Mouse (Mus musculus): ENCODE data around the gene Egfl8.

Gene Egfl8

GRCm38 (mm10) chr17:34597566-34598095, 18.1 kb downstream of the Egfl8 start, which contains the start of gene Ager:
TSS of gene Ager (plus strand) at chr17:34597862.
- in situ Hi-C loops (cut with MboI, MseI), result loop anchor here in 1 of 2 experiments (25.0 kb wide), 1 partner anchor 1665 kb away; the partner anchor contains the start of genes Rpp21 and Trim39

- in situ Hi-C loops (cut with MboI, MseI), result loop anchor here in 1 of 2 experiments (25.0 kb wide), 1 partner anchor 1666 kb away; the partner anchor contains the start of genes Rpp21 and Trim39
Observed at GRCm38 (mm10) chr17:34596098-34596497, 19.7 kb downstream of the Egfl8 start.

GRCm38 (mm10) chr17:34593752-34594525, 21.8 kb downstream of the Egfl8 start:
- in situ Hi-C loops (cut with MboI, MseI), result loop anchor here in 1 of 2 experiments (25.0 kb wide), 1 partner anchor 1668 kb away; the partner anchor contains the start of genes Rpp21 and Trim39

- in situ Hi-C loops (cut with MboI, MseI), result loop anchor here in 1 of 2 experiments (25.0 kb wide), 1 partner anchor 1669 kb away; the partner anchor contains the start of genes Rpp21 and Trim39
Observed at GRCm38 (mm10) chr17:34592581-34593549, 22.9 kb downstream of the Egfl8 start.

GRCm38 (mm10) chr17:34591994-34592375, 23.8 kb downstream of the Egfl8 start:
- in situ Hi-C loops (cut with MboI, MseI), result loop anchor here in 1 of 2 experiments (25.0 kb wide), 1 partner anchor 1670 kb away; the partner anchor contains the start of genes Rpp21 and Trim39

GRCm38 (mm10) chr17:34591029-34591993, 24.5 kb downstream of the Egfl8 start, which contains the start of gene Pbx2:
TSS of gene Pbx2 (plus strand) at chr17:34591266.
- in situ Hi-C loops (cut with MboI, MseI), result loop anchor here in 1 of 2 experiments (25.0 kb wide), 1 partner anchor 1671 kb away; the partner anchor contains the start of genes Rpp21 and Trim39

- in situ Hi-C loops (cut with MboI, MseI), result loop anchor here in 1 of 2 experiments (25.0 kb wide), 1 partner anchor 1672 kb away; the partner anchor contains the start of genes Rpp21 and Trim39
Observed at GRCm38 (mm10) chr17:34590154-34590987, 25.4 kb downstream of the Egfl8 start.

GRCm38 (mm10) chr17:34589681-34590101, 26.1 kb downstream of the Egfl8 start, which contains the start of gene Gpsm3:
TSS of gene Gpsm3 (plus strand) at chr17:34589806.
- in situ Hi-C loops (cut with MboI, MseI), result loop anchor here in 1 of 2 experiments (25.0 kb wide), 1 partner anchor 1673 kb away; the partner anchor contains the start of genes Rpp21 and Trim39

GRCm38 (mm10) chr17:34589206-34589605, 26.6 kb downstream of the Egfl8 start:
- in situ Hi-C loops (cut with MboI, MseI), result loop anchor here in 1 of 2 experiments (25.0 kb wide), 1 partner anchor 1673 kb away; the partner anchor contains the start of genes Rpp21 and Trim39

GRCm38 (mm10) chr17:34588767-34589166, 27.0 kb downstream of the Egfl8 start:
- in situ Hi-C loops (cut with MboI, MseI), result loop anchor here in 1 of 2 experiments (25.0 kb wide), 1 partner anchor 1674 kb away; the partner anchor contains the start of genes Rpp21 and Trim39

- in situ Hi-C loops (cut with MboI, MseI), result loop anchor here in 1 of 2 experiments (25.0 kb wide), 1 partner anchor 1674 kb away; the partner anchor contains the start of genes Rpp21 and Trim39
Observed at GRCm38 (mm10) chr17:34587814-34588213, 28.0 kb downstream of the Egfl8 start.

- in situ Hi-C loops (cut with MboI, MseI), result loop anchor here in 1 of 2 experiments (25.0 kb wide), 1 partner anchor 1675 kb away; the partner anchor contains the start of genes Rpp21 and Trim39
Observed at GRCm38 (mm10) chr17:34587423-34587811, 28.4 kb downstream of the Egfl8 start.

- in situ Hi-C loops (cut with MboI, MseI), result loop anchor here in 1 of 2 experiments (25.0 kb wide), 1 partner anchor 1675 kb away; the partner anchor contains the start of genes Rpp21 and Trim39
Observed at GRCm38 (mm10) chr17:34586796-34587422, 28.9 kb downstream of the Egfl8 start.

- in situ Hi-C loops (cut with MboI, MseI), result loop anchor here in 1 of 2 experiments (25.0 kb wide), 1 partner anchor 1676 kb away; the partner anchor contains the start of genes Rpp21 and Trim39
Observed at GRCm38 (mm10) chr17:34585877-34586771, 29.6 kb downstream of the Egfl8 start.

GRCm38 (mm10) chr17:34585121-34585520, 30.6 kb downstream of the Egfl8 start:
- in situ Hi-C loops (cut with MboI, MseI), result loop anchor here in 1 of 2 experiments (25.0 kb wide), 1 partner anchor 1677 kb away; the partner anchor contains the start of genes Rpp21 and Trim39

- in situ Hi-C loops (cut with MboI, MseI), result loop anchor here in 1 of 2 experiments (25.0 kb wide), 1 partner anchor 1678 kb away; the partner anchor contains the start of genes Rpp21 and Trim39
Observed at GRCm38 (mm10) chr17:34583819-34584218, 32.0 kb downstream of the Egfl8 start.

Measured in T-helper 17 cell (primary cell).